Mouse (Mus musculus): ENCODE data around the gene Fth1.

DNA sequence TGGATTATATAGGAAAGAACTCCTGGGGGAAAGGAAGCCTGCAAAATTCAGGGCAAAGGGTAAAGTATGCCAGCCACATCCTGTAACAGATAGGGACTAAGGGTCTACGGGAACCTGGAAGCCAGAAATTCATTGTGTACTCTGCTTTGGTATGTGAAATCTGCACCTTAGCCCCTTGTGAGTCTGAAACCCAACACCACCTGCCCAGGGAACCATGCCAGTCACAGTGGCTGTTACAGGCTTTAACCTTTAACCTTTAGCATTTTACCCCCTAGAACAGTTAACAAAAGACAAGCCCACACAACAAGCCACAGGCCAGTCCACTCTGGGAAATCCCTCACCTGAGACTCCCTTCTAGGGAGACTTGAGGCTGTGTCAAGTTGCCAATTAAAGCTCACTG lies 38.6 kb upstream of the Fth1 start:
- TF ChIP-seq CTCF (IDR thresholded peaks at IDR 0.05; ENCODE audit: low read depth, low read length) (no peak), EP300 (IDR thresholded peaks at IDR 0.05; ENCODE audit: insufficient read depth, low read depth, low read length) (no peak)

Data from ES-Bruce4 (cell line).